Mouse (Mus musculus): ENCODE data around the gene Notch2.

DNA sequence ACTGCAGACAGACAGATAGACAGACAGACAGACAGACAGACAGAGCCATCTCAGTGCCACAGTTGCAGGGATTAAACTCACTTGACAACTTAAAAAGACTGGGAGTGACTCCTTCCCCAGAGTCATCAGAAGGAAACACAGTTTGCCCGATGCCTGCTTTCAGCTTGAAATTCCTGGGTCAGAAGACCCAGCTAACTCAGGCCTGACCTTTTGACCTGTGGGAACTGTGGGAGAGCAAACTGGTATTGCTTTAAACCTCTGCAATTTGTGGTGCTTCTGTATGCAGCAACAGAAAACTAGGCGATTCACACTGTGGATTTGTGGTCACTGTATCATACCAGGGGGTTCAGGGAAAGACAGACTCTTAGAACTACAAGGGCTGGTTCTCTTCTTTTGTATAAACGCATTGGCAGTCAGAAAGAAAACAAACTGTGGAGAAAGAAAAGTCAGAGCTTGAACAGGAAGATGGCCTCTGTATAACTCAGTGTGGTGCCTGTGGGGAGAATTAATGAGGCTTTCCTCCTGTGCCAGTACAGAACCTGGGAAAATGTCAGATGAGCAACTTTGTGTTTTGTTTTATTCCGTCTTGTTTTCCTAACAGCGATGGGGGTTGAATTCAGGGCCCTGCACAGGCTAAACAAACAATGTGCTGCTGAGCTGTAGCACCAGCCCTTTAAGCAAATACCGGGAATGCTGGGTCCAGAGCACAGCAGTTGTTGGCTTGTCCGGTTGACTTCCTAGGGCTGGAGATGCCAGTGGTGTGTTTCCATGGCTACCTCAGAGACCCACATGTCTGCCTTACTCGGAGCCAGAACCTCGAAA is 184.6 kb downstream of the Notch2 start:
- TF ChIP-seq CTCF (IDR thresholded peaks at IDR 0.05; ENCODE audit: borderline replicate concordance, insufficient read depth, low read length) (no peak), POLR2A (IDR thresholded peaks at IDR 0.05; ENCODE audit: low read depth, low read length) (no peak)
